Mouse (Mus musculus): ENCODE measurements around the gene 4922502D21Rik.
"Not testable (repeated sequence)": the region's sequence is repeated elsewhere in the genome, so short reads cannot be mapped to it uniquely, and the experiment has no call there.

4922502D21Rik gene

DNA sequence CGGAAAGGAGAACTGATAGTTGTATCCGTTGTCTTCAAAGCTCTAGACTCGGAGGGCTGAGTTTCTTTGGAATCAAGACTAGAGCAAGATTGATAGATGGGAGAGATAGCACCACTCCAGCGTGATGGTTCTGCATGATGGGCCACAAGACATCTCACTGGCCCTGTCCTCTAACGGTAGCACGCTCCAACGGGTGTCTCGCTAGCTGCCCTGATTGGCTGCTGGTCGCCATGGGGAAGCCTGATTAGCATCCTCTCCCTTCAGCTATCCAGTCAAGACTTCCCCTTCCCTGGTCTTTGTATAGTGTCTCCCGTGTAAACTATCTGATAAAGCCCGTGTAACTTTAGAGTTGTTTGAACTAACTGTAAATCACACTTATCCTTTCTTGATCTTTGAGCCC is at the start of gene 4922502D21Rik:
Gene 4922502D21Rik, minus strand, starts transcription at position 187 of the 400 bp plus-strand sequence.
- DNase-seq, result no peak

DNA sequence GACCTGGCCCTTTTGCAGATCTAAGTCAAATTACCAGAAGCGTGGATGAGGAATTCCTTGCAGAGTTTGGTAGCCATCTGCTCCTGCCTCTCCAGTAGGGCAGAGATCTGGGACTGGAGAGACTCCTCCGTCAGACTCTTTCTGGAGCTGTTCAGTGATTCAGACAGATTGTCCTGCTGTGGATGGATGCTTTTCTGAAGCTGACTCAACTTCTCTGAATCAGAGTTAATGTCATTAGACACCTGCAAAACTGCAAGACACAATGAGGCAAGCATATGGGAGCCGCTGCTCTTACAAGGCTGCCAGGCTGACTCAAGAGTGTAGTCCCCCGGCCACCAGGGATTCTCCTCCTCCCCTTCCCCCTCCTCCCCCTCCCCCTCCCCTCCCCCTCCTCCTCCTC is 48.9 kb upstream of the 4922502D21Rik start:
- no peak for DNase-seq

DNA sequence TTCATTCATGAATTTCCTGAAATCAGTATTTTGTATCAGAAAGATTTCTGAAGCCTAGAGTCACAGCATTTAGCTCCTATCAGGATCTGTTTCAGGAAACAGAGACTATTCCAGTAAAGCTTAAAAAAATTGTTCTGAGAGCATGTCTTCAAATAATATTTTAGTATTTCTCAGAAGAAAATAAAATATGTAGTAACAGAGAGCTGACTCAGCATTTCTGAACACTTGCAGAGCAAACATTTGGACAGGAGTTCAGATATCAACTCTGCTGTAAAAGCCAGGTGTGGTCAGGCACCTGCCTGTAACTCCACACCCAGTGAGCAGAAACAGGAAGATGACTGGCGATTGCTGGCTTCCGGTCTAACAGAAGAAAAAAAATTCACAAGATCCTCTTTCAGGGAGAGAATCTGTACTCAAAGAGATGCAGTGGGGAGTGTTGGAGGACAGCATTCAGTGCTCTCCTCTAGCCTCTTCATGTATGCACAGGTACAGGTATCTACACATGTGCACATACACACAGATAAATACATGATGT is 43.4 kb upstream of the 4922502D21Rik start:
- no peak for DNase-seq

DNA sequence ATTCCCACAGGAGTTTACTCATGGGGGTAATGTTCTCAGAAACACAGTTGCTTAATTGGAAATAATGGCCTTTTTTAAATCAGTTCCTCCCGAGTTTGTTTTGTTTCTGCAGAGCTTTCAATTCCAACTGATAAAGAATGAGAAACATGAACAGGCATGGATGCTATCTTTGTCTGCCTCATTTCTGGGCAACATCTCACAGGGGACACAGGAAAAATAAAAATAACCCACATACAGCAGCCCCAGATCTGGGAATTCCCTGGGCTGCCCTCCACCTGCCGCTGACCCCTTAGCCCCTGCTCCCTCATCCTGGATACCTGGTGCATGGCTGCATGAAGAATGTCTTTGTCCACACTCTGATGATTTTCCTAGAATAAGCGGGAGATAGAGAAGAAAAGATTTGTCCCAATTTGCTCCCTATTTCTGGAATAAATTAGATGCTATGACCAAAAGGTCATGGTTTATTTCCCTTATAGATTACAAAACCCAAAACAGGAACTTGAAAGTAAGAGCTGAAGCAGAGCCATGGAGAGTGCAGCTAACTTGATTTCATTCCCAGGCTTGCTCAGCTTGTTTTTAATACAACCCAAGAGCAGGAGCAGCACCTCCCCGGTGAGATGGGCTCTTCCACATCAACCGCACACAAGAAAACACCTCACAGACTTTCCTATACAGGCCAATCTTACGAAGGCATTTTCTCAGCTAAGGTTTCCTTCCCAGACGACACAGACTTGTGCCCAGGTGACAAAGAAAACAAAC is 38.0 kb upstream of the 4922502D21Rik start:
- no peak for DNase-seq

DNA sequence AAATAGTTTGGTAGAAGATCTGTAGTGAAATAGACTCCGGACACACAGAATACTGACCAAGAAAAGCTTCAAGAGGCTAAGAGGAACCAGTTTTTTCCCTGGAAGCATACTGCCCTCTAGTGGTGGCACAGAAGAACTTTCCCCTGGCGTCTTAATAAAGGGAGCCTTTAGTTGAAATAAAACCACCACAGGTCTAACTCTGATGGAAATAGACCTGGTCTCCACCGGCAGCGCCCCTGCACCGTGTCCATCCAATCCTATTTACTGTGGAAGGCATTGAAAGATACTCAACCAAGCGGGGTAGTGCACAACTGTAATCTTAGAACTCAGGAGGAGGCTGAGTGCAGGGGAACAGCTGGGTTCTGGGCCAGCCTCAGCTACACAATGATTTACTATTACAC is 34.4 kb upstream of the 4922502D21Rik start:
- no peak for DNase-seq

DNA sequence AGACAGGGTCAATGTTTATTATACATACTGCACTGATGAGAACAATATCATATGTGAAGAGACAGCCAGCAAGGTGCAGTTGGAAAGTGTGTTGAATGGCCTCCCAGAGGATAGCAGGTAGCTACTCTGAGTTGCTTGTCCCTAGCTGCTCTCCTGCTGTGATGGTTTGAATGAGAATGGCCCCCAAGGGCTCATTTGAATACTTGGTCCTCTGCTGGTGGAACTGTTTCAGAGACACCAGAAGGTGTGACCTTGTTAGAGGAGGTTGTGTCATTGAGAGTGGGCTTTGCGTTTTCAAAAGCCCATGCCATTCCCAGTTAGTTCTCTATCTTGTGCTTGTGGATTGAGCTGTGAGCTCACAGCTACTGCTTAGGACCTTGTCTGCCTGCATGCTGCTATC is 32.3 kb upstream of the 4922502D21Rik start:
- no peak for DNase-seq

DNA sequence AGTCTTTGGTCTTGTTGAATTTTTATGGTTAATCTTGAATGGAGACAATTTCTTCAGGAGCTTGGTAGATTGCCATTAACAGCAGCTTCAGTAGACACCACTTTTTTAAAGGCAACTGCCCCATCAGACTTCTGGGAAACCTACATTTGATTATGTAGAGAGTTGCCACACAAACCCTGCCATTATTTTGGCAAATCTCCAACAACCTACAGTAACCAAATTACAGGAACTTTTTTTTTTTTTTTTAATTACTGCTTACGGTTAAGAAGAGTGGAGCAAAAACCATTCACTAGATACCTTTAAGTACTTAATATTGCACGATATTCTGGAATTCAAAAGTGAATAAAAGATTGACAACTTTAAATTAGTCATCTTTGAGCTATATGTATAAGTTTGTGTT is 27.9 kb upstream of the 4922502D21Rik start:
- no peak for DNase-seq

DNA sequence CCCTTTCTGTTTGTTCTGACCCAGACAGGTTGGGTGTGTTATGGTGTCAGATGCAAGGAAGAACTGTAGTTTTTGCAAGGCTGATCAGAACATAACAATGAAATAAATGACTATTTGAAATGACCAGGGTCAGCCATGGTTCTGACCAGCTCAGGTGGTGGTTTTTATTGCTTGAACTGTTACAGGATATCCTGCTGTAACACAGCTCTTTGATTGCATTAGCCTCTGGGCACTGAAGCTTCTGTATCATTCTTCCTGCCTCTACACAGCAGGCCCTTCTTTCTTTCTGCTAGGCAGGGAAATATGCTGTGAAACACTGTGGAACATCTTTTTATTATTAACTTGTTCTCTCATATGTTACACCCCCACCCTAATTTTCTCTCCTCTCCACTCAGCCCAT is 24.8 kb upstream of the 4922502D21Rik start:
- no peak for DNase-seq

DNA sequence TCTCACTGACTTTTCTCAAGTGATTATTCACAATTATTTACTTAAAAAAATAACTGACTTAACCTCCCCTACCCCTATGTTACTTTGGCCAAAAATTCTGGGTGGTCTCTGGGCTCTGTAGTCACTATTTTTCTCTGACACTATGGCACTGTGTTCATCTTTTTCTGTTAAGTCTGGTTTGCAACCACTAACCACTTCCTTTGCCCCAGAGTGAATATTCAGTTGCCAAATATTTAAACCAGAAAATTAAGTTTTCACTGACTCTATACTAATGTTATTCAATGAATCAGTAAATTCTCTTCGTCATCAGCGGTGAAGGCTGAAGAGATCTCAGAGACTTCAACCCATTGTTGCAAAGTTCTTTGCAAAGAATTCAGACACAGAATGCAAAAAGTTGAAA is 24.2 kb upstream of the 4922502D21Rik start:
- DNase-seq, result no peak

DNA sequence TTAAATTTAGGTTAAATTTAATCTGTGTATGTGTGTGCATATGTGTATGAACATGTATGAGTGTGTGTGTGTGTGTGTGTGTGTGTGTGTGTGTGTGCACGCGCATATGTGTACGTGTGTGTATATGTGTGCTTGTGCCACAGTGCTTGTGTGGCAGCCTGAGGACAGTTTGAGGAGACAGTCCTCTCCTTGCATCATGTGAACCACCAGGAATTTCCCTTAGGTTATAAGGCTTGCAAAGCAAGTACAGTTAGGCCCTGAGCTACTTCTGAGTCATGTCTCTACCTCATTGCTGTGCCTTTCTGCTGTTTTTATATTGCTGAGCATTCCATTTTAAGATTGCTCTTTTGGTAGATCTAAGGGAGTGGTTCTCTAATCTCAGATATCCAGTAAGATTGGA is 19.5 kb upstream of the 4922502D21Rik start:
- no peak for DNase-seq

DNA sequence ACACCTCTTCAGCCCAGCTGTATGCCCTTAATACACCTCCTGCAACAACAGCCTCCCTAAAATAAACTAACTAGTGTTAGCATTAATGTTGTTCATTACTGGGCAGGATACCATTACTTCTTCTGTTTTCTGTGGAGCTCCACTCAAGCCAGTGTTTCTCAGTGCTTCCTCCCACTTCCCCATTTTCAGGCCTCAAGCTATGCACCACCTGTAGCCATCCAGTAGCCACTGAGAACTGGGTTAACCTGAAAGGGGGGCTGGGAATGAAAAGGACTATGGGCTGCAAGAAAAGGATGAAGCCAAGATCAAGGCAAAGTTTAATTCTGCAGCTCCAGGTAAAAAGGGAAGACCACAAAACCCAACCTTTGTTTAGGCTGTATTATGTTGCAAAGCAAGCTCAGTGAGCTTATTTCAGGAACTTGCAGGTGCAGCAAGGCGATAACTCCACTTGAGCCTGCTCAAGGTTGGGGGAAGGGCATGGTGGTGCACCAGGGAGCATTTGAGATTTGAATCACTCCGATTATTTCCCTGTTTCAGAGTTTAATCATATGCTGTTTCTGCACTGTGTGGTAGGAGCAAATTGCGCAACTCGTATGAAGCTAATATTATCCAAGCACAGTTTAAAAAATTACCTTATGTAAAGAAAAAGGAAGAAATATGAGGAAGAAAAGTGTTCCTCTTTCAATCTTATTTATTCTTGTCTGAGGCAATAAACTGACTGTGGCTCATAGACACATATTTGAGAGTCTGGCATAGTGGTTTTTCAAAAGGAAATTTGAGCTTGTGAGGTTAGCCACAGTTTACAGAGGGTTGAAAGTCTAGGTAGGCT is 18.1 kb upstream of the 4922502D21Rik start:
- DNase-seq, result peak; percentile 76

DNA sequence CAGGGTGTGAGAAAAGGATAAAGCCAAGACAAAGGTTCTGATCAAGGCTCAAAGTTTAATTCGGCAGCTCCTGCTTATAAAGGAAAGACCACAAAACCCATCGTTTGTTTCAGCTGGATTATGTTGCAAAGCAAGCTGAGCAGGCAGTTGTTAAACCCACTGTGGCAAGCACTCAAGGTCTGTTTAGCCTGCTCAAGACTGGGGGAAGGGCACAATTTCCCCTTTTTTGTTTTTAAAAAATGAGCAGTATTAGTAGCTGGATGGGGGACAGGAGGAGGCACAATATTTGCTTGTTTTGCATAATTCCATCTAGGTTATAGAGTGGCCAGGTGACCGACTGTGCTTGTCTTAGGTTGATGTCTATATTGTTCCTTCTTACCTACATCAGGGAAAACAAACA is 12.8 kb upstream of the 4922502D21Rik start:
- peak; percentile 31 for DNase-seq

DNA sequence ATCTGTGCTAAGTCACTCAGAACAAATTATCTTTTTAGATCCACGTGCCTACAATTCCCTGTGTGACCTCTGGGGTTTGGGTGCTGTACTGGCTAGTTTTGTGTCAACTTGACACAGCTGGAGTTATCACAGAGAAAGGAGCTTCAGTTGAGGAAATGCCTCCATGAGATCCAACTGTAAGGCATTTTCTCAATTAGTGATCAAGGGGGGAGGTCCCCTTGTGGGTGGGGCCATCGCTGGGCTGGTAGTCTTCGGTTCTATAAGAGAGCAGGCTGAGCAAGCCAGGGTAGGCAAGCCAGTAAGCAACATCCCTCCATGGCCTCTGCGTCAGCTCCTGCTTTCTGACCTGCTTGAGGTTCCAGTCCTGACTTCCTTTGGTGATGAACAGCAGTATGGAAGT is 10.8 kb upstream of the 4922502D21Rik start, which contains the start of gene Clec12a:
Gene Clec12a, plus strand, starts transcription at position 301 of the 400 bp plus-strand sequence.
- DNase-seq, result not testable (repeated sequence)

DNA sequence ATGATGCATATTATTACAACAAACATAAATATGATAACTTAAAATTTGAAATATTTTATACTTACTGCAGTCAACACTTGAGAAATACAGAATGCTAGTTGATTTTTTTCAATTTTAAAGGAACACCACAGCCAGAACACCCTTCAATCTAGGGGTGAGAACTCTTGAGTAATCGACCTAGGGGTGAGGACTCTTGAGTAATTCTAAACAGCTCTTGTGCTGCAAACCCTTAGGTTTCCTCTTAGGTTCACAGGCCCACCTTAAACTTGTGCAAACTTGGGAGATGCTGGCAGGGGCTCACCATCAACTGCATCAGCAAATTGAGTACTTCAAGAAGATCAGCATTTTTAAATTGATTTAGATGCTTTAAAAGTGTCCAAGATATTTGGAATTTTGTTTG is 6.2 kb upstream of the 4922502D21Rik start:
- peak; percentile 23 for DNase-seq

DNA sequence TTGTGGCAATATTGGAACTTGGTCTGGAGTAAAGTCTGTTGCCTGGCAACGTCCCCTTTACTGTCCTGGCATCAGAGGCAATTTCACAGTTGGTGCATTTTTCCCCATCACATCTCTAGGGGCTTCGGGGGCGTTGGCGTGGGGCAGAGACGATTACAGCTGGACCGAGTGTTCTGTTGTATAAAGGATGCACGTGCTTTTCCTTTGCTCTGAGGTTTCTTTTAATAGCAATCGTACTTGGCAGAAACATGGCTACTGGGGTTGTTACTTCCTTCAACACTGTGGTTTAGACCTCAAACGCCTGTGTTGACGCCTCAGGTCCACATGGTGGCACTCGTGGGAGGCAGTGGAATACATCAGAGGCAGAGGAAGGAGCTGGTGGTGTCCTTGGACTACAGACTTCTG is 2.1 kb upstream of the 4922502D21Rik start:
- peak; percentile 86 for DNase-seq

DNA sequence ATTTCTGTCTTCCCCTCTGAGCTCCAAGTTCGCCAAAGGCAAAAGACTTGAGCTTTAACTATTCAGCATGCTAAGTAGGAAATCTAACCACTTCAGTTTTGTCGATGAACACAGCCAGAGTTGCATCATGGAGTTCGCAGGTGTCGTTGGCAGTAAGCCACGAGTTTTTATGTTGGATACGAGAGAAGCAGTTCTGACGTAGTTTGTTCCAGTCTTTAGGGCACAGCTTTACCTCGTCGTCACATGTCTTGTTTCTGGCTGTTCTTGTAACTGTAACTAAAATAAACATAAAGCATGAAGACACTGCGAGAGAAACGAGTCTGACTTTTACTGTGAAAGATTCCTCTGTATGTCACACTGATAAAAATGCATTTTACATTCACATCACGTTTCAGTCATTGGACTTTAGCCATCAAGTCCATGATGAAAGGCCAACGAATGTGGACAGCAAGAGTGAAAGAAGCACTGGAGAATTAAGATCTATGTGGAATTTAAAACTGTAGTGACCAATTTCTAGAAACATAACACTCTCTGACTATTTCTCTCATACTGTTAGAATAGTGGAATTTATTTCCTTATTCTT is 4.9 kb downstream of the 4922502D21Rik start:
- DNase-seq, result peak; percentile 25

DNA sequence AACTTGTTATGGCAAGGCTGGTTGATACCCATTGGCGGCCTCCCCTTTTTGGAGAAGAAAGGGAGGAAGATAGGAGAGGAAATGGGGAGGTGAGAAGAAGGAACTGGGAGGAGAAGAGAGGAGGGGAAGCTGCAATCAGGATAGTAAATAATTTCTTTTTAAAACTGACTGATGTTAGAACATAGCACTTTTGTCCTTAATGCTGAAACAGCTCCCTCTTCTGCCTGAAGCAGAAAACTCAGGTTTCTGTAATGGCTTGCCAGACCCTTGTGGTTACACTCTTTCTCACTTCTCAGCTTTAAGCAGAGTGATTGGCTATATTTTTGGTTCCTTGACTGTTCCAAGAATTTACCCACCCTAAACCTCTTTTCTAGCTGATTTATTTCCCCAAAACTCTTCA is 5.6 kb downstream of the 4922502D21Rik start:
- DNase-seq, result peak; percentile 21

DNA sequence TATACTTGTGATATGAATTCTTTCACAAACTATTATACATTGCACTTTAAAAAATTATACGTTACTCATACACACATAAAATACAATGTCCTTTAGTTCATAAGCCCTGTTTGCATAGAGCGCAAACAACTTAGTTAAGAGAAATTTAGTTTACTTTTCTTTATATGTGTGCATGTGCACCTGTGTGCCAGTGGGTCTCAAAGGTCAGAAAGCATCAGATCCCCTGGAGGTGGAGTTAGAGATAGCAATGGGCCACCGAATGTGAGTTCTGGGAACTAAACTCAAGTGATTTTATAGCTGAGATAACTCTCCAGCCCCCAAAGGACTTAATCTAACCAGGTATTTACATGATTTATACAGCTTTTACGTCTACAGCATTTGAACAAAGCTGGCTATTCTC is 12.3 kb downstream of the 4922502D21Rik start:
- no peak for DNase-seq

DNA sequence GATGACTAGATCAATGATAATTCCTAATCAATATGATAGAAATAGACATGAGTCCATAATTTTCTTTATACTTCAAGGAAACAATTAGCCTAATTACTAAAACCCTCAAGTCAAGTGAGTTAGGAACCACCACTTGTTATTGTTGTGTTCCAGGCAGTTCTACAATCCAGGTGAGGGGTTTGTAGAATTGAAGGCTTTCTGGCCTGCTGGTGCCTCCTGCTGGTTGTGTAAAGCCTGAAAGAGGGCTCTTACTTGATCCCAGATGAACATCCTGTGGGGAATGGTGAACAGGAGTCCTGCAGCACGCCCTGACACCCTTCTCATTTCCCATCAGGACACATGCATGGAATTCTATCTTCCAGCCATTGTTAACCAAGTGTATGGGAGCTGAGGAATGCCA is 13.2 kb downstream of the 4922502D21Rik start:
- no peak for DNase-seq

DNA sequence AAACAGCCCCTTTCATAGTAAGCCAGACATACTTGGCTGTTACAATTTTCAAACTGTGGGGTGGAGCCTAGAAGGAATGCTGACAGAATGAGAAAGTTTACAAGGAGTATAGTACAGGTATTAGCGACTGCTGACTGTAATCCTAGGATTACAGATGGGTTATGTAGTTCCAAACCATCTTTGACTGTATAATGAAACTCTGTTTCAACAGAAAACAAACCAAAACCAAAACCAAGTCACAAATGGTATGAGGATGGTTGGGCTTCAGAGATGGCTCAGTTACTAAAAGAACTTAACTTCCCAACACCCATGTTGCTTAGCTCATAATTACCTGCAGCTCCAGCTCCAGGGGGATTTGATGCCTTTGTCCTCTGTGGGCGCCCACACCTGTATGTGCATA is 15.1 kb downstream of the 4922502D21Rik start:
- no peak for DNase-seq

DNA sequence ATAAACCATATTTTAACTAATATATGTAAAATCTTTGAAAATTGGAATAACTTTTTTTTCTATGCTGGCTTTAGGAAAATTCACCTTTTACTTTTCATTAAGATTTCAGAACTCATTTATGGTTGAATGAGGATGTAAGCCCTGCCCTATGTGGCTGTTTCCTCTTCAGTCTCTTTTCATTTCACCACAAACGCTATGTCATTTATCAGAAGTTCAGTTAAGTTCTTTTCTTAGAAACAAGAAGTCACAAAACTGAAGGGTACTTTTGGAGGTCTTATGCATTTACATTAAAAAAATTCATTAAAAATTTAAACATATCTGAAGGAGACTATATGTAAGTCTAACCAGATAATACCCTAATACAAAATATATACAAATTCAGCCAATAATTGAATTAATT is 15.9 kb downstream of the 4922502D21Rik start:
- DNase-seq, result no peak

DNA sequence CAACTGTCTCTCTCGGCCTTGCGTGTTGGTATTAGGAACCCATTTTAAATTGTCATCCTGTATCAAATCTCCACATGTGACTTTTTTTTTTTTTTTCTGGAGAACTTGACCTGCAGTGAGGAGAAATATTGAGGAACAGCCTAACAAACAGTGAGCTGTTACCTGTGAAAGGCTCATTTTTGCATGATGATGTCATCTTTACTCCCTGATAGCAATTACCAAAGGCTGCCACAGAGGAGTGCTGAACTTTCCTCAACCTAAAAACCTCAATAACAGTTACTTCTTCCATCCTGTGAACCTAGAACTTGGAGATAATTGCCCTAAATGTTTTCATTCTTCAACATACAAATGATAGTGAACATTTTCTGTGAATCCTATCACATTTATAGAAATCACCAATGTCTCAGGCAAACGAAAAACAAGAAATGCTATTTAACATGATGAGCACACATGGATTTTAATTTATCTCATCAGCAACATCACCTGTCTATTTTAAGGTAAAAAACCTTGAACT is 16.9 kb downstream of the 4922502D21Rik start:
- no peak for DNase-seq

DNA sequence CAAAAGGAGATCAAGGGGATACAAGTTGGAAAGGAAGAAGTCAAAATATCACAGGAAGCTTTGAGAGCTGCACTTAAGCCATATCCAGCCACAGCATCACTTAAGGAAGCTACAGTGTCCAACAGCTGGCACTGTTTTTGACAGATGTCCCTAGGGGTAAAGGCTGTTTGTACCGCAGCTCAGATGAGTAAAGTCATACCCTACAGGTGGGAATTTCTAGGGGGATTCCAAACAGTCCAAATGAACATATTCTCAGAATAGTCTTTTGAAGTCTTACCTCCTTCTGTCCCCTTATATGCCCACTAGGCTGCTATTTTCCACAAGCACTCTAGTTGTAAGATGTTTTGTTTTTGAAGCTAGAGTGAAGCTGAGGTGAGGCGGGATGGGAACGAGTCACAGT is 19.1 kb downstream of the 4922502D21Rik start:
- no peak for DNase-seq

Data from lung, postnatal 36 days (tissue).